Mouse (Mus musculus) CH12.LX (cell line): Measurements from ENCODE around the gene Atpaf1. TPM values are rescaled to one million over a fixed set of nuclear protein-coding genes. Genes with fewer than 3 reads are reported as not detected.

Experiments
- DNase-seq: peaks from one replicate; pipeline ENCODE4 v3.0.0-alpha.2; 2013; ENCODE audit errors: extremely low read depth
- H3K27ac ChIP-seq: 2 replicates; pipeline ENCODE4 v1.5.1; 2012; ENCODE audit warnings: low read depth, mild to moderate bottlenecking, control low read depth, moderate library complexity; ENCODE audit not compliant: insufficient read depth
- H3K27me3 ChIP-seq: replicated peaks from 2 replicates; pipeline ENCODE3; 2012; ENCODE audit warnings: inconsistent platforms
- H3K36me3 ChIP-seq, 2 experiments: replicated peaks in 1 of 2; 2 replicates each; pipeline versions ENCODE3 to v1.6.1; 2012; ENCODE audit warnings: inconsistent platforms in 1 of 2, low read length in 1 of 2, mild to moderate bottlenecking in 1 of 2, mixed read lengths in 1 of 2, moderate library complexity in 1 of 2; ENCODE audit not compliant: control insufficient read depth in 1 of 2, insufficient read depth in 1 of 2
- H3K4me1 ChIP-seq, 2 experiments: 2 replicates each; pipeline ENCODE4 v1.6.1; 2012; ENCODE audit warnings: inconsistent platforms in 1 of 2, moderate library complexity in 1 of 2; ENCODE audit not compliant: insufficient read depth in 2 of 2, control insufficient read depth in 1 of 2
- H3K4me2 ChIP-seq: 2 replicates; pipeline ENCODE4 v1.6.1; 2012; ENCODE audit warnings: low read depth, mild to moderate bottlenecking, control low read depth; ENCODE audit not compliant: poor library complexity, insufficient read depth, severe bottlenecking
- H3K4me3 ChIP-seq, 3 experiments: fragments of 150-350 bp in 1 of 3; sonication (generic) in 1 of 3; replicated peaks in 1 of 3; 2 replicates each; pipeline versions ENCODE3 to v1.5.1; 2011 to 2012; ENCODE audit warnings: low read depth in 2 of 3, low read length in 2 of 3, mild to moderate bottlenecking in 2 of 3, moderate library complexity in 2 of 3, control low read depth in 1 of 3, improper control_type of control experiment in 1 of 3, inconsistent platforms in 1 of 3, mixed read lengths in 1 of 3; ENCODE audit not compliant: poor library complexity in 1 of 3
- H3K79me2 ChIP-seq: replicated peaks from 2 replicates; pipeline ENCODE4 v1.6.1; 2012; ENCODE audit warnings: mild to moderate bottlenecking, moderate library complexity; ENCODE audit not compliant: control insufficient read depth, poor library complexity, insufficient read depth, severe bottlenecking; ENCODE audit errors: extremely low read depth
- H3K9ac ChIP-seq: 2 replicates; pipeline ENCODE4 v1.6.1; 2012; ENCODE audit warnings: low read depth, mild to moderate bottlenecking, control low read depth, moderate library complexity; ENCODE audit not compliant: insufficient read depth
- H3K9me3 ChIP-seq: replicated peaks from 2 replicates; pipeline ENCODE3; 2012; ENCODE audit warnings: low read length, inconsistent platforms, mixed read lengths
- BHLHE40 ChIP-seq: IDR thresholded peaks from 2 replicates; pipeline ENCODE4 v1.6.1; 2011; ENCODE audit warnings: mild to moderate bottlenecking, low read depth, low read length, improper control_type of control experiment
- CHD1 ChIP-seq: IDR thresholded peaks from 2 replicates; pipeline ENCODE4 v1.6.1; 2012; ENCODE audit warnings: low read depth, low read length, improper control_type of control experiment, inconsistent platforms
- CHD2 ChIP-seq: IDR thresholded peaks from 2 replicates; pipeline ENCODE4 v1.6.1; 2011; ENCODE audit warnings: low read length, improper control_type of control experiment
- ELF1 ChIP-seq: IDR thresholded peaks from 2 replicates; pipeline ENCODE4 v1.6.1; 2014; ENCODE audit warnings: low read depth, mild to moderate bottlenecking, inconsistent platforms, low read length, improper control_type of control experiment
- EP300 ChIP-seq: IDR thresholded peaks from 2 replicates; pipeline ENCODE4 v1.6.1; 2011; ENCODE audit warnings: low read length, improper control_type of control experiment
- ETS1 ChIP-seq: conservative IDR thresholded peaks from 2 replicates; pipeline ENCODE4 v1.6.1; 2012; ENCODE audit warnings: low read depth, mild to moderate bottlenecking, inconsistent platforms, low read length, improper control_type of control experiment, moderate library complexity
- GABPA ChIP-seq: IDR thresholded peaks from 2 replicates; pipeline ENCODE4 v1.6.1; 2012; ENCODE audit warnings: low read depth, low read length, improper control_type of control experiment, inconsistent platforms; ENCODE audit not compliant: insufficient replicate concordance
- HCFC1 ChIP-seq: IDR thresholded peaks from 2 replicates; pipeline ENCODE4 v1.6.1; 2012; ENCODE audit warnings: low read depth, mild to moderate bottlenecking, inconsistent platforms, low read length, improper control_type of control experiment
- JUND ChIP-seq: conservative IDR thresholded peaks from 2 replicates; pipeline ENCODE4 v1.6.1; 2011; ENCODE audit warnings: low read depth, low read length, improper control_type of control experiment
- MAFK ChIP-seq: IDR thresholded peaks from 2 replicates; pipeline ENCODE4 v1.6.1; 2011; ENCODE audit warnings: low read length, improper control_type of control experiment; ENCODE audit not compliant: insufficient replicate concordance
- MAZ ChIP-seq: IDR thresholded peaks from 2 replicates; pipeline ENCODE4 v1.6.1; 2012; ENCODE audit warnings: low read depth, mild to moderate bottlenecking, inconsistent platforms, low read length, improper control_type of control experiment, moderate library complexity
- MEF2A ChIP-seq: IDR thresholded peaks from 2 replicates; pipeline ENCODE4 v1.6.1; 2014; ENCODE audit warnings: low read depth, mild to moderate bottlenecking, inconsistent platforms, low read length, improper control_type of control experiment, borderline replicate concordance
- MXI1 ChIP-seq: IDR thresholded peaks from 2 replicates; pipeline ENCODE4 v1.6.1; 2011; ENCODE audit warnings: mild to moderate bottlenecking, low read depth, low read length, improper control_type of control experiment
- NELFE ChIP-seq: IDR thresholded peaks from 2 replicates; pipeline ENCODE4 v1.6.1; 2011; ENCODE audit warnings: low read depth, low read length, improper control_type of control experiment
- NRF1 ChIP-seq: IDR thresholded peaks from 2 replicates; pipeline ENCODE4 v1.6.1; 2014; ENCODE audit warnings: low read depth, mild to moderate bottlenecking, inconsistent platforms, low read length, improper control_type of control experiment, moderate library complexity
- POLR2A ChIP-seq: IDR thresholded peaks from 2 replicates; pipeline ENCODE4 v1.6.1; 2011; ENCODE audit warnings: low read depth, mild to moderate bottlenecking, improper control_type of control experiment, low read length
- RAD21 ChIP-seq: IDR thresholded peaks from 2 replicates; pipeline ENCODE4 v1.6.1; 2011; ENCODE audit warnings: low read depth, mild to moderate bottlenecking, low read length, improper control_type of control experiment, moderate library complexity
- RCOR1 ChIP-seq: conservative IDR thresholded peaks from 2 replicates; pipeline ENCODE4 v1.6.1; 2012; ENCODE audit warnings: low read depth, mild to moderate bottlenecking, inconsistent platforms, low read length, improper control_type of control experiment
- SIN3A ChIP-seq: IDR thresholded peaks from 2 replicates; pipeline ENCODE4 v1.6.1; 2012; ENCODE audit warnings: low read length, improper control_type of control experiment, inconsistent platforms
- SMC3 ChIP-seq: IDR thresholded peaks from 2 replicates; pipeline ENCODE4 v1.6.1; 2011; ENCODE audit warnings: low read depth, low read length, improper control_type of control experiment
- TCF12 ChIP-seq: IDR thresholded peaks from 2 replicates; pipeline ENCODE4 v1.6.1; 2014; ENCODE audit warnings: low read depth, mild to moderate bottlenecking, inconsistent platforms, low read length, improper control_type of control experiment
- USF1 ChIP-seq: IDR thresholded peaks from 2 replicates; pipeline ENCODE4 v1.6.1; 2014; ENCODE audit warnings: low read depth, mild to moderate bottlenecking, inconsistent platforms, low read length, improper control_type of control experiment
- USF2 ChIP-seq: conservative IDR thresholded peaks from 2 replicates; pipeline ENCODE4 v1.6.1; 2011; ENCODE audit warnings: low read depth, low read length, improper control_type of control experiment
- ZKSCAN1 ChIP-seq: IDR thresholded peaks from 2 replicates; pipeline ENCODE4 v1.6.1; 2012; ENCODE audit warnings: low read depth, inconsistent platforms, low read length, improper control_type of control experiment, borderline replicate concordance
- ZNF384 ChIP-seq: IDR thresholded peaks from 2 replicates; pipeline ENCODE4 v1.6.1; 2012; ENCODE audit warnings: low read depth, low read length, improper control_type of control experiment, inconsistent platforms
- dilution Hi-C: fragments of 300-500 bp; cut with MboI; formaldehyde crosslinking; loops from 2 replicates; pipeline ENCODE4 v1.14.3; 2020; ENCODE audit warnings: low sequenced_read_pairs; ENCODE audit not compliant: extremely low pct_unique_long_range_greater_than_20kb, extremely low pct_ligation_motif_present
- in situ Hi-C: fragments of 300-500 bp; cut with MboI; formaldehyde crosslinking; loops from 3 replicates; pipeline ENCODE4 v1.14.3; 2019; ENCODE audit warnings: low sequenced_read_pairs, low pct_ligation_motif_present, low pct_unique_long_range_greater_than_20kb, mixed read lengths
- polyA plus RNA-seq: library from polyadenylated mRNA; unstranded; fragments of >175 nt; gene quantifications from 2 replicates; pipeline ENCODE4 v1.2.1, GENCODE M21; 2012; ENCODE audit warnings: low read depth; ENCODE audit not compliant: insufficient read length
- total RNA-seq, 2 experiments: library from RNA; depleted of rRNA; stranded (reverse); fragments of 300-350 nt in 1 of 2; fragments of >200 nt in 1 of 2; gene quantifications; 2 replicates each; pipeline ENCODE4 v1.2.3; 2012 to 2014

Gene Atpaf1
- total and polyA plus RNA-seq, 3 experiments = 24.3 to 36.3 (median 27.7) TPM

DNA sequence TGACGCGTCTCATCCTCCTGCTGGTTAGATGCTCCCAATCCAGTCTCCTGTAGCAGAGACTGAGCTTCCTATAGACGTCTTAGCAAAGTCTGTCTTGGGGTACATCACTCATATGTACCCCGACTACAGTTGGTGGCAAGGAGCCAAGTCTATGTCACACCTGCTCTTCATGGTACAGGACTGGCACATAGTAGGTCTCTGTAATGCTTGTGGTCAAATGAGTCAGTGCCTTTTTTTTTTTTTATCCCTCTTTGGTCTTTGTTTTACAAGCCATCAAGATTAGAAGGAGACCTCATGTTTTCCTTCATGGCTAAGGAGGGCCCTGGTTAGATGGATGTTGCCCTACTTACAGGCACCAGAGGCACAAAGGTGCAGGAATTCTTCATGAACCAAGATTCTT lies 56.2 kb downstream of the Atpaf1 start:
- no peaks in the 10 kb centered on the region for H3K9me3 ChIP-seq
- dilution Hi-C loops (no loop called here), in situ Hi-C loops (loop anchor here (10.0 kb wide), 1 partner anchor 56 kb away; the partner anchor contains the start of genes Atpaf1 and Tex38)
- H3K27me3 ChIP-seq = no peaks in the 10 kb centered on the region
- TF ChIP-seq ZKSCAN1 (peak; percentile 51), MAZ (no peak)
- H3K4me1 ChIP-seq = peaks cover 15 to 31% of the 10 kb centered on the region in 2 experiments
- no peak for DNase-seq
- peaks cover 11% of the 10 kb centered on the region for H3K79me2 ChIP-seq
- H3K4me2 ChIP-seq = no peak overlapping the region
- no peak overlapping the region for H3K27ac ChIP-seq
- peaks cover 7 to 53% of the 10 kb centered on the region in 2 experiments for H3K36me3 ChIP-seq
- H3K9ac ChIP-seq = no peak overlapping the region
- no peak overlapping the region for H3K4me3 ChIP-seq

DNA sequence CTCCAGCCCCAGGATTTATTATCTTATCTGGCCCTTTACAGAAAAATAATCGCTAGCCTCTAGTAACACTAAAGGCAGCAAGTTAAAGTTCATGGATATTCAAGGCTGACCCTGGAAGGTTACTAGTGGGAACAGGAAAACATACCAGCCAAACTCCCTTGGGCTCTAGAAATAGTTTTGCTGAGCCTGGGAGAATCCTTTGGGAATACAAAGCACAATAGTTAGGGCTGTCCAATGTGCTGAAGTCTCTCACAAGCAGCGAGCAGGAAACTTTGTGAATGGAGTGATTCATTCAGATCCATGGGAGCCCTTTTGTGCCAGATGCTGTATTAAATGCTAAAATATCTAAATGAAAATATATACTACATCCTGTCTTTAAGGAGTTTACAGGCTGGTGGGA lies 62.0 kb downstream of the Atpaf1 start:
- Histone ChIP-seq H3K27me3 (no peaks in the 10 kb centered on the region), H3K36me3 (peaks cover 39 to 71% of the 10 kb centered on the region in 2 experiments), H3K4me3 (no peak overlapping the region), H3K27ac (peak overlapping the region; percentile 100), H3K9me3 (peaks cover 4% of the 10 kb centered on the region), H3K79me2 (peaks cover 4% of the 10 kb centered on the region), H3K4me1 (peaks cover 27 to 64% of the 10 kb centered on the region in 2 experiments), H3K9ac (peak overlapping the region; percentile 88), H3K4me2 (peak overlapping the region; percentile 26; the same call in 1 of the 2 replicates)
- DNase-seq = no peak
- in situ Hi-C loops = loop anchor here (10.0 kb wide), 1 partner anchor 62 kb away; the partner anchor contains the start of genes Atpaf1 and Tex38
- dilution Hi-C loops = no loop called here
- TF ChIP-seq CHD2 = no peak
- no peak for TF ChIP-seq MXI1
- no peak for TF ChIP-seq JUND

- Histone ChIP-seq H3K9ac (peak overlapping the region; percentile 88), H3K27me3 (no peaks in the 10 kb centered on the region), H3K79me2 (peaks cover 4% of the 10 kb centered on the region), H3K4me3 (peak overlapping the region in 1 of 3 experiments; percentile 31), H3K27ac (peak overlapping the region; percentile 100), H3K4me2 (peak overlapping the region; percentile 69), H3K4me1 (peaks cover 27 to 67% of the 10 kb centered on the region in 2 experiments), H3K9me3 (peaks cover 4% of the 10 kb centered on the region), H3K36me3 (peaks cover 43 to 74% of the 10 kb centered on the region in 2 experiments)
- dilution Hi-C loops = no loop called here
- DNase-seq = peak; percentile 85
- in situ Hi-C loops = loop anchor here (10.0 kb wide), 1 partner anchor 63 kb away; the partner anchor contains the start of genes Atpaf1 and Tex38
- TF ChIP-seq HCFC1 (peak; percentile 13), ZNF384 (no peak), USF1 (no peak), POLR2A (0 out of 2 replicates have a peak, but pooled peaks have one; percentile 16), NRF1 (no peak), MXI1 (peak; percentile 72; the same call in 1 of the 2 replicates), TCF12 (peak; percentile 65), CHD1 (peak; percentile 83; the same call in 1 of the 2 replicates), JUND (peak; percentile 75), EP300 (peak; percentile 92), GABPA (no peak), MEF2A (peak; percentile 86), USF2 (no peak), SMC3 (peak; percentile 18; the same call in 1 of the 2 replicates), RCOR1 (peak; percentile 47; the same call in 1 of the 2 replicates), NELFE (no peak), BHLHE40 (peak; percentile 75), RAD21 (peak; percentile 37), MAZ (no peak), ETS1 (peak; percentile 88), SIN3A (peak; percentile 85), ELF1 (peak; percentile 60), MAFK (peak; percentile 47; the same call in 1 of the 2 replicates)
These were observed 62.8 kb downstream of the Atpaf1 start for GRCm38 (mm10) chr4:115847377-115847776.
